Mouse (Mus musculus) urinary bladder, postnatal 10 days (tissue): ENCODE measurements around the gene Gm49318.

Source experiments
- DNase-seq: peaks from one replicate; pipeline ENCODE4 v3.0.0; 2022; ENCODE audit warnings: low spot score

The Gm49318 gene

GRCm38 (mm10) chr9:22069881-22070553, 1.0 kb downstream of the Gm49318 start:
- no peak for DNase-seq

GRCm38 (mm10) chr9:22067195-22067594, 3.9 kb downstream of the Gm49318 start:
- no peak for DNase-seq

- no peak for DNase-seq
These were observed 4.6 kb downstream of the Gm49318 start for GRCm38 (mm10) chr9:22066433-22066832.

- no peak for DNase-seq
These were observed 5.4 kb downstream of the Gm49318 start for GRCm38 (mm10) chr9:22065642-22066041.

GRCm38 (mm10) chr9:22064341-22064740, 6.7 kb downstream of the Gm49318 start:
- no peak for DNase-seq

GRCm38 (mm10) chr9:22061339-22061738, 9.7 kb downstream of the Gm49318 start:
- no peak for DNase-seq

- no peak for DNase-seq
These were observed 13.0 kb downstream of the Gm49318 start for GRCm38 (mm10) chr9:22058011-22058424.

- no peak for DNase-seq
These were observed 14.0 kb downstream of the Gm49318 start for GRCm38 (mm10) chr9:22057031-22057517.

GRCm38 (mm10) chr9:22056303-22056910, 14.7 kb downstream of the Gm49318 start:
- DNase-seq: no peak

GRCm38 (mm10) chr9:22055713-22056112, 15.3 kb downstream of the Gm49318 start:
- DNase-seq: no peak

- no peak for DNase-seq
These were observed 16.5 kb downstream of the Gm49318 start for GRCm38 (mm10) chr9:22054411-22055076.

GRCm38 (mm10) chr9:22053657-22054056, 17.4 kb downstream of the Gm49318 start:
- no peak for DNase-seq

- no peak for DNase-seq
These were observed 19.2 kb downstream of the Gm49318 start, which contains the start of gene Elavl3 for GRCm38 (mm10) chr9:22051958-22052254. Gene Elavl3 (minus strand): TSS chr9:22052023.

- DNase-seq: no peak
These were observed 19.7 kb downstream of the Gm49318 start for GRCm38 (mm10) chr9:22051161-22051957.

- no peak for DNase-seq
These were observed 20.6 kb downstream of the Gm49318 start for GRCm38 (mm10) chr9:22050351-22050889.

- DNase-seq: no peak
These were observed 21.3 kb downstream of the Gm49318 start for GRCm38 (mm10) chr9:22049721-22050270.

- no peak for DNase-seq
These were observed 21.7 kb downstream of the Gm49318 start for GRCm38 (mm10) chr9:22049315-22049714.

- no peak for DNase-seq
These were observed 23.7 kb downstream of the Gm49318 start for GRCm38 (mm10) chr9:22047329-22047728.

- DNase-seq: no peak
These were observed 29.2 kb downstream of the Gm49318 start for GRCm38 (mm10) chr9:22041832-22042231.

GRCm38 (mm10) chr9:22037826-22038225, 33.2 kb downstream of the Gm49318 start:
- DNase-seq: no peak

- no peak for DNase-seq
These were observed 35.6 kb downstream of the Gm49318 start for GRCm38 (mm10) chr9:22035300-22036044.
